Mouse (Mus musculus) left cerebral cortex, adult 2 months (tissue): Measurements from ENCODE around the gene Dlk2. TPM values are rescaled to one million over a fixed set of nuclear protein-coding genes. Genes with fewer than 3 reads are reported as not detected.

Experiments
- DNase-seq, 2 experiments: peaks; one replicate each; pipeline ENCODE4 v3.0.0; 2021 to 2022; ENCODE audit warnings: low spot score in 2 of 2, mixed read lengths in 1 of 2; ENCODE audit errors: extremely low spot score in 1 of 2
- H3K27ac ChIP-seq: fragments of 200-600 bp; 2 replicates; pipeline ENCODE4 v1.8.1; 2022
- H3K4me3 ChIP-seq: fragments of 200-600 bp; 2 replicates; pipeline ENCODE4 v1.8.1; 2022
- CTCF ChIP-seq: fragments of 200-600 bp; IDR thresholded peaks from 2 replicates; pipeline ENCODE4 v1.8.1; 2022; ENCODE audit warnings: antibody characterized with exemption, mild to moderate bottlenecking, moderate library complexity
- intact Hi-C: fragments of 180-260 bp; cut with DNase I; formaldehyde crosslinking; loops from one replicate; pipeline ENCODE4 v1.15.1; 2025
- total RNA-seq, 2 experiments: library from RNA; stranded (reverse); gene quantifications; 2 replicates each; pipeline ENCODE4 v1.2.3; 2021

The Dlk2 gene
- total RNA-seq, 2 experiments from 2014 or later: 66.1 to 82.1 TPM

DNA sequence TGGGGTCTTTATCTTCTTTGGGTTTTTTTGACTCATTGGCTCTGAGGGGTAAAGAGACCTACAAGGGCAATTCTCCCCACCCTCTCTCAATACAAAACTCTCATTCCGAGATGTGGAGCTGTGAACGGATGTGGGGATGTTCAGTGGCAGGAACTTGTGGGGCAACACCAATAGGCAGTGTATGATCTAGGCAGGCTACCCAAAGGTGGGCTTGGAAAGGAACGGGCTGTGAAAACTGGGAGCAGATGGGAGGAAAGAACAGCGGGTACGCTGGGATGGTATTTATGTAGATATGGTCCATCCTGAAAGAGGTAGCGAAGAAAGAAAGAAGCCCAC, 225 bp upstream of the Dlk2 start:
- H3K4me3 ChIP-seq: peak overlapping the region; percentile 74
- DNase-seq: no peak
- TF ChIP-seq CTCF: no peak
- intact Hi-C loops: loop anchor here (2.0 kb wide), 1 partner anchor 14 kb away; the partner anchor contains the start of gene Tjap1
- H3K27ac ChIP-seq: peak overlapping the region; percentile 87

DNA sequence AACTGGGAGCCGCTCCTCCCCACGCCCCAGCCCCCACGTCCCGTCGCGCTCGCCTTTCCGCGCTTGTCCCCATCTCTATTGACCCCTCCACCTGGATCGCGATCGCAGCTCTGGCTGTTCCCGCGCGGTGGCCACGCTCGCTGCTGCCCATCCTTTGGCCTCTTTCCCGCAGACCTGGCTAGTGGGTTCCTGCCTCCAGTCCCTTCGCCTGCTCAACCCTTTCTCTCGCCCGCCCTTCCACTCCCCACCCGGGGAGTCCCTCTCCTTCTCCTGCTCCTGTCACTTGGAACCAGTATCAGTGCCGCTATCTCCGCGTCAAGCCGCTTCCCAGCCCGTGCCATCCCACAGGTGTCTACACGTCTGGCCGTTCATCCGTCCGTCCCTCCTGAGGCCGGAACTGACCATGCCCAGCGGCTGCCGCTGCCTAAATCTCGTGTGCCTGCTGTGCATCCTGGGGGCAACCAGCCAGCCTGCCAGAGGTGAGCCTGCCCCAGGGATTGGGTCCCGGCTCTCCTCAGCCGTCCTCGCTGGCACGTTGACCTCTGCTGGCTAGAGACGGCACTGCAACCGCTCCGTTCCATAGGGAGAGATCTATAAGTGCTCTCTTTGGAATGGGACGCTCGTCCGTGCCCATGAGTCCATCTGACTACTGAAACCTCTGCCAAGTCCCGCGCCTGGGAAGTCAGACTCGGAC, 1.1 kb downstream of the Dlk2 start:
- H3K4me3 ChIP-seq: peak overlapping the region; percentile 74
- DNase-seq: peak; percentile 85 to 90
- peak; percentile 96 for TF ChIP-seq CTCF
- peak overlapping the region; percentile 91 for H3K27ac ChIP-seq
- intact Hi-C loops: loop anchor here (1.0 kb wide), 1 partner anchor 32 kb away; no protein-coding TSS in a partner anchor

DNA sequence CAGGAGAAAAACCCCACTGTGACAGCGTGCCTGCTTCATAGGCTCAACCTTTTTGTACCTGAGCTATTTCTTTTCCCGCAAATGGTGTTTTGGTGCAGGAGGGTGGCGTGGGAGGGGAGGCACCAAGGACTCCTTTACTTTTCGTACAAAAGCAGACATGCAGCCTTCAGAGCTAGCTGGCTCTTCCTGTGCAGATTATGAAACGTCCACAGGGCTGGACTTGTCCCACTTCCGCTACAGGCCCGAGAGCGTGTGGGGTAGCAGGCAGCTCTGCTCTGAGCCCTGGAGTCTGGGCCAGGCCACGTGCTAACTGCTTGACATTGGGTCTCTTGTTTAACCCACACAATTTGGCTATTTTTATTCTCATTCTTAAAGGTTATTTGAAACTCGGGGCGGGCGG, 4.7 kb downstream of the Dlk2 start:
- Histone ChIP-seq H3K4me3 (no peak overlapping the region), H3K27ac (peak overlapping the region; percentile 66)
- peak in 1 of 2 experiments; percentile 29 for DNase-seq
- intact Hi-C loops: no loop called here
- no peak for TF ChIP-seq CTCF

DNA sequence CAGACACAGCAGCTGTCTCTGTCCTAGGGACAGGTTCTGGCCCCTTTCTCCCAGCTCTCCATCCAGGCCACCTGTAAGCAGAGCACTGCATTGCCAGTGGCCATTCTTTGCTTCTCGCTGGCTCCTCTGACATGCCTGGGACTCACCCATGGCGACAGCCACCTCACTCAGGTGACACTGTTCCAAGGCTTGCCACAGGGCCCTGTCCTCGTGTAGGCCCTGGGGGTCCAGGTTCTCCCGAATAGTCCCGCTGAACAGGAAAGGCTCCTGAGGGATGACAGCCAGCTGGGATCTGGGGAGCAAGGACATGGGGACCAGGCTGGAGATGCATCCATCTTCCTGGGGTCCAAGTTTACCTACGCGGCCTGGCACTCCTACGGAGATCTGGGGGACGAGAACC, 7.0 kb downstream of the Dlk2 start:
- no peak for TF ChIP-seq CTCF
- no peak for DNase-seq
- intact Hi-C loops: no loop called here
- Histone ChIP-seq H3K27ac (no peak overlapping the region), H3K4me3 (no peak overlapping the region)

DNA sequence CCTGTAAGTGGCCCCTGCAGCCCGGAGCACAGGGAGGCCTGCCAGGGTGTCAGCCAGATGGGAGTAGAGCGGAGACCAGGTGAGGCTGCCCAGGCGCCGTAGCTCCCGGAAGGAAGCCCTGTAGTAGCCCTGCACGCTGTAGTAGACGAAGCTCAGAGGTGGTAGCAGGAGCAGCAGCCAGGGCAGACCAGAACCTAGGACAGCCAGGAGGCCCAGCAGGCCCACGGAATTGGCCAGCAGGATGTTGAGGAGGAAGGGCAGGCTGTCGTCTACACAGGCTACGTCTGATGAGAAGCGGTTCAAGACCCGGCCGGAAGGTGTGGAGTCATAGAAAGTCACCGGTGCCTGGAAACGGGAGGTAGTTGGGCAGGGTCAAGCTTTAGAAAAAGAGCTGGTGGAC, 9.7 kb downstream of the Dlk2 start:
- DNase-seq: no peak
- intact Hi-C loops: no loop called here
- H3K4me3 ChIP-seq: no peak overlapping the region
- no peak for TF ChIP-seq CTCF
- H3K27ac ChIP-seq: no peak overlapping the region

DNA sequence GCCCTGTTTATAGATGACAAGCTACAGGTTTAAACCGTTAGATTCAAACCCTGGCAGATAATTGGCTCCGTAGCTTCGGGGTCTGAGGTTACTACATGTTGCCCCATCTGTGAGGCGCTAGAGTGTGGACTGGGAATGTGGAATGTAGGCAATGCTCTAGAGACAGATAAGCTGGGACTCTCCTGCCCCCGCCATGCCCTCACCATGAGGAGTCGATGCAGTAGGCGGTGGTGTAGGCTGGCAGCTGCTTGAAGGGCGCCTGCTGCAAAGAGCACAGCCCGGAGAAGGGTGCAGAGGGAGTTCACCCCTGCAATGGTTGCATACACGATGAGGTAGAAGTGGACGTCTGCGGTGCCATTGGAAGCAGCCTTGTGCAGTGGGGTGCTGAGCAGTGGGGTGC, 12.6 kb downstream of the Dlk2 start:
- DNase-seq: no peak
- no peak for TF ChIP-seq CTCF
- intact Hi-C loops: no loop called here
- Histone ChIP-seq H3K4me3 (no peak overlapping the region), H3K27ac (no peak overlapping the region)

DNA sequence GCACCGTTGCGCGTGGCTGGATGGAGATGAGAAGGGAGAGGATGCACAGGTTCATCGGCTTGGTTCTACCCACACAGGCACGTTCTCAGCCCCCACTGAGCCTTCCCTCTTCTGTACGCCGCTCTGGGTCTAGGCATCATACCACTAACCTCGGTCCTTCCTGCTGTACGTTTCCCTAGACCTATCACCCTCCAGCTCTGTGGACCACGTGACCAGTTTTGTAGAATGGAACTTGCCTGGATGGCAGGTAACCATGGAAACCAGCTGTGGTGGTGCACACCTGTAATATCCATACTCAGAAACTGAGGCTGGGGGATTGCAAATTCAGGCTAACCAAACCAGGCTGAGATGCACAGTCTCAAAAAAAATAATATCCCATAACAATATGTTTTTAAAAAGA, 13.3 kb downstream of the Dlk2 start:
- no peak overlapping the region for H3K4me3 ChIP-seq
- no peak for DNase-seq
- intact Hi-C loops: no loop called here
- H3K27ac ChIP-seq: no peak overlapping the region
- no peak for TF ChIP-seq CTCF

DNA sequence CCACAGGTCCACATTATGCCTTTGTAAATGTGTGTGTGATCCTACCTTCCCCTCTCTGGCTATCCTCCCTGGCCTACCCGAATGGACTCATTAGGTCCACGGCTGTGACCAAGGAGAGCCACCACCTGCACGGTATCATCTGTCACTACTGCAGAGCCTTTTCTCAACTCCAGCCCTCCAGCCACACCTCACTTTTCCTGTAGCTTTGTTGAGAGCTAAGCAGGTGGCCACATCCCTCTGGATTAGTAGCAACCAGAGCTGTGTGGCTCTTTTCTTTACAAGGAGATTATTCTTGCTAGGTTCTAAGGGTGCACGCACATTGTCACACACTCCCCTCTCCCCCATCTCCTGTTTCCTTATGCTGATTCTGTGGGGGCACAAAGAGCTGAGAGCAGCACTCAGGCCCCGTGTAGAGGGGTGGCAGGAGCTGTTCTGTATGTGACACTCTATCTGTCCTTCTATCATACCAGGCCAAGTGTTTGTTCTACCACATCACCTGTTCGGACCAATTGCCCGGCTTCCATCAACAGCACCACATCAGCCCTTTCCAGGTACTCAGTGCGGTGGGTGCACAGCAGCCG, 16.0 kb downstream of the Dlk2 start:
- no peak for TF ChIP-seq CTCF
- Histone ChIP-seq H3K4me3 (no peak overlapping the region), H3K27ac (no peak overlapping the region)
- intact Hi-C loops: no loop called here
- DNase-seq: no peak

DNA sequence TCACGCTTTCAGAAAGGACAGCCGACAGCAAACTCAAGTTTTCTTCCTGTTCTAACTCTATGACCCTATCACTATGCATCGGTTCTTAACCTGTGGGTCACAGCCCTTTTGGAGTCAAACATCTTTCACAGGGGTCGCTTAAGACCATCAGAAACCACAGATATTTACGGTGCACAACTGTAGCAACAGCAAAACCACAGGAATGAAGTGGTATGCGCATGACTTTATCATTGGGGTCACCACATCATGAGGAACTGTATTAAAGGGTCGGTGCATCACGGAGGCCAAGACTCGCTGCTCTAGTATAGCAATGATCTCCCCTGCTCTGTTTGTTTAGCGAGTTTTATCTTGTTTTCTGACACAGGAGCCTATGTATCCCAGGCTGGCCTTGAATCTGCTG, 18.6 kb downstream of the Dlk2 start:
- no peak for DNase-seq
- Histone ChIP-seq H3K4me3 (no peak overlapping the region), H3K27ac (no peak overlapping the region)
- intact Hi-C loops: no loop called here
- no peak for TF ChIP-seq CTCF

DNA sequence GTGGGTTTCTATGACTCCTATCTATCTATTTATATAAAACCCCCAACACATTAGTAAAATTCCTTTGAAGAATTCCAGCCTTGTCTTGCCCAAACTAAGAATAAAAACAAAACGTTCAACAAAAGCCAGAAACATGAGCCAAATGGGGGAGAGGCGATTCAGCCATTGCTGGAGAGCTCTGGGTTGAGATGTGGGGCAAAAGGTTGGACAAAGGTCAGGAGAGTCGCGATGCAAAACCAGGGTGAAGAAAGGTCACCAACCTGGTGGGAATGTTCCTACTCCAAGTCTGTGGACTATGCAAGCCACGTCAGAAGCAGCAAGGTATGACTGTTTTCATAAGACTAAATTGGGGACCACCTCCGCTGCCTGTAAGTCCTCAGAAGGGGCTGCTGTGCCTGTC, 23.3 kb downstream of the Dlk2 start:
- intact Hi-C loops: no loop called here
- no peak overlapping the region for H3K27ac ChIP-seq
- no peak for DNase-seq
- H3K4me3 ChIP-seq: no peak overlapping the region
- TF ChIP-seq CTCF: no peak

DNA sequence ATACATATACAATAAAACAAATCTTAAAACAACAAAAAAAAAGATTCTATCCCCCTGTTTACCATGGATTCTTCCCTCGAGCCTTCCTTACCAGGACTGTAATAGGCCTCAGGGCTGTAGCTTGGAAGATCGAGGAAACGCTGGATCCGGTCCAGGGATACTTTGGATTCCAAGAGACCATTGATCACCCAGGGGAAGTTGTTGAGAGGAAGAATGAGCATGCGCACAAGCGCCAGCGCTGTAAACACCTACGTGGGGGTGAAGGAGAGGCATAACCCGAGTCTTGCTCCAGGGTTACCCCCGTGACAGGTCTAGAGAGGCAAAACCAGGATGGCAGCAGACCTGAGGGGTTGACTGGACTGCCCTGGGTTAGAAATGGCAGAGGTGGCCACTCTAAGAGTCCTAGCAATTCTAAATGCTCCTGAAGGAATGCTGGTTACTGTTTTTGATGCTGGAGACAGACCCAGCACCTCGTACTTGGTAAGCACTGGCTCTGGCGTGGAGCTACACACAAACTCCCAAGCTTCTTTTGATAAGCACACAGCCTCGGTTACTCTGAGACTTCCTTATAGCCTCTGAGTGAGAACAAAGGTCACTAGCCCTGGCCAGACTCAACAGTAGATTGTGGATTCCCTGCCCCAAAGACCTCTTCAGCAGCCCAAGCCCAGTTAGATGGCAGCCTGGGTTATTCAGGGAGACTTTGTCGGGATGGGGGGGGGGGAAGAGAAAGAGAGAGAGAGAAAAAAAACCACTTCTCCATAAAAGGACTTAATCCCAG, 25.0 kb downstream of the Dlk2 start:
- Histone ChIP-seq H3K27ac (no peak overlapping the region), H3K4me3 (no peak overlapping the region)
- TF ChIP-seq CTCF: no peak
- no peak for DNase-seq
- intact Hi-C loops: no loop called here

DNA sequence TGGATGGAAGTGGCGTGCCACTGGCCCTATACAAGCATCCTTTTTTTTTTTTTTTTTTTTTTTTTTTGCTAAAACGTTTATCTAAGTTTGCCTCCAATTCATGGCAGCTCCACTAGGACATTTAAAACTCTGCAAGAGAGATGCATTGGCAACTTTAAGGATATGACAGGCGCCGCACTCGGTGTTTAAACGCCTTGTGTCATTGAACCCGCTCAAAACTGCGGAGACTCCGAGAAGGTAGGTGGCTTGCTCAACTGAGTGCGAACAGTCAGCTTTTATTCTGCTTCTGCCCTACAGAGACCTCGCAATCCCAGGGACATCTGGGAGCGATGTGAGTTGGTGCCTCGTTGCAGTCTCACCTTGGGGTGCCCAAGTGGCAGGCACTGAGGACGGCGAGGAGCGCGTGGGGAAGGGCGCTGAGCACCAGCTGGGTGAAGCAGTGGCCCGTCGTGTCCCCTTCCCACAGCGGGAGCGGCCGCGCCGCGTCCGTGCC, 30.2 kb downstream of the Dlk2 start:
- H3K27ac ChIP-seq: peak overlapping the region; percentile 94
- intact Hi-C loops: no loop called here
- TF ChIP-seq CTCF: no peak; the same call in 1 of the 2 replicates
- H3K4me3 ChIP-seq: peak overlapping the region; percentile 75
- no peak for DNase-seq
